Mouse (Mus musculus) heart, embryonic 13.5 days (tissue): ENCODE measurements around the gene Arid3c. TPM values are rescaled to one million over a fixed set of nuclear protein-coding genes. Genes with fewer than 3 reads are reported as not detected.
A peak's percentile ranks its signal among the peaks of the same experiment; 100 is the strongest.
"Not testable (repeated sequence)": the region's sequence is repeated elsewhere in the genome, so short reads cannot be mapped to it uniquely, and the experiment has no call there.

Experiments used
- ATAC-seq: fragments of 200-750 bp; cut with Nextera tagmentation; 2 replicates; pipeline ENCODE4 v1.8.0; 2017; ENCODE audit warnings: moderate TSS enrichment; ENCODE audit not compliant: insufficient number of reproducible peaks, low FRiP score, low TSS enrichment; ENCODE audit errors: extremely low read depth
- H3K27ac ChIP-seq: fragments of 300-500 bp; sonication (generic); replicated peaks from 2 replicates; pipeline ENCODE4 v1.5.1; 2015; ENCODE audit warnings: moderate library complexity, mild to moderate bottlenecking, inconsistent platforms
- H3K27me3 ChIP-seq: fragments of 300-500 bp; sonication (generic); replicated peaks from 2 replicates; pipeline ENCODE4 v1.6.1; 2015; ENCODE audit warnings: mild to moderate bottlenecking, inconsistent platforms
- H3K36me3 ChIP-seq: fragments of 300-500 bp; sonication (generic); 2 replicates; pipeline ENCODE4 v1.6.1; 2015; ENCODE audit warnings: mild to moderate bottlenecking, inconsistent platforms
- H3K4me1 ChIP-seq: fragments of 300-500 bp; sonication (generic); 2 replicates; pipeline ENCODE4 v1.6.1; 2015; ENCODE audit warnings: inconsistent platforms
- H3K4me2 ChIP-seq: fragments of 300-500 bp; sonication (generic); 2 replicates; pipeline ENCODE4 v1.6.1; 2015; ENCODE audit warnings: inconsistent platforms, mild to moderate bottlenecking, moderate library complexity
- H3K4me3 ChIP-seq: fragments of 300-500 bp; sonication (generic); 2 replicates; pipeline ENCODE4 v1.5.1; 2015; ENCODE audit warnings: moderate library complexity, mild to moderate bottlenecking, inconsistent platforms
- H3K9ac ChIP-seq: fragments of 300-500 bp; sonication (generic); 2 replicates; pipeline ENCODE4 v1.6.1; 2015; ENCODE audit warnings: inconsistent platforms, mild to moderate bottlenecking, moderate library complexity
- H3K9me3 ChIP-seq: fragments of 300-500 bp; sonication (generic); 2 replicates; pipeline ENCODE4 v1.6.1; 2016; ENCODE audit warnings: inconsistent platforms
- WGBS: fragments of 180-500 bp; shearing (Covaris S2); methylation state at CpG from one replicate; pipeline ENCODE4 v1.1.7; 2015; ENCODE audit warnings: mixed read lengths; 5-methylcytosine and 5-hydroxymethylcytosine counted together
- polyA plus RNA-seq: library from polyadenylated mRNA; unstranded; fragments of >200 nt; fragmentation: Nextera tagmentation; extraction: Ambion mirVana; gene quantifications from 2 replicates; pipeline ENCODE4 v1.2.1, GENCODE M21; 2015

The Arid3c gene
- polyA plus RNA-seq, 1 experiment from 2014 or later = not detected

GRCm38 (mm10) chr4:41714276-41714675 lies 16.7 kb downstream of the Arid3c start:
- no peak overlapping the region for H3K27ac ChIP-seq
- no peaks in the 10 kb centered on the region for H3K27me3 ChIP-seq
- no peaks in the 10 kb centered on the region for H3K9me3 ChIP-seq
- peaks cover 59% of the 10 kb centered on the region for H3K36me3 ChIP-seq
- peaks cover 27% of the 10 kb centered on the region for H3K4me1 ChIP-seq
- H3K9ac ChIP-seq = peak overlapping the region; percentile 97; the same call in 1 of the 2 replicates
- WGBS = 24% methylated on average over 8 of the region's 8 CpGs
- ATAC-seq = no peak
- peak overlapping the region; percentile 85 for H3K4me3 ChIP-seq
- peak overlapping the region; percentile 95 for H3K4me2 ChIP-seq

GRCm38 (mm10) chr4:41713197-41714067 lies 17.5 kb downstream of the Arid3c start, which contains the start of gene Rpp25l:
TSS of gene Rpp25l (minus strand) at chr4:41713534.
- Histone ChIP-seq H3K9me3 (no peaks in the 10 kb centered on the region), H3K27ac (peak within 1 kb of the TSS; percentile 76), H3K4me2 (peak within 1 kb of the TSS; percentile 95), H3K4me1 (peaks cover 27% of the 10 kb centered on the region), H3K4me3 (peak within 1 kb of the TSS; percentile 85), H3K36me3 (peaks cover 50% of the 10 kb centered on the region), H3K9ac (peak within 1 kb of the TSS; percentile 97), H3K27me3 (0 out of 2 replicates have a peak, but pooled peaks cover 3% of the 10 kb centered on the region)
- ATAC-seq = peak; percentile 76
- under 1% methylated on average over 61 of the region's 61 CpGs for WGBS

GRCm38 (mm10) chr4:41712421-41713196 lies 18.3 kb downstream of the Arid3c start:
- WGBS = 41% methylated on average over 31 of the region's 31 CpGs
- peak overlapping the region; percentile 85 for H3K4me3 ChIP-seq
- ATAC-seq = no peak
- H3K9ac ChIP-seq = peak overlapping the region; percentile 97
- H3K4me1 ChIP-seq = peaks cover 27% of the 10 kb centered on the region
- H3K36me3 ChIP-seq = peaks cover 42% of the 10 kb centered on the region
- peaks cover 6% of the 10 kb centered on the region; the same call in 1 of the 2 replicates for H3K27me3 ChIP-seq
- peak overlapping the region; percentile 95 for H3K4me2 ChIP-seq
- peak overlapping the region; percentile 76 for H3K27ac ChIP-seq
- H3K9me3 ChIP-seq = no peaks in the 10 kb centered on the region

GRCm38 (mm10) chr4:41711705-41712375 lies 19.1 kb downstream of the Arid3c start:
- H3K36me3 ChIP-seq = peaks cover 34% of the 10 kb centered on the region
- peak overlapping the region; percentile 85 for H3K4me3 ChIP-seq
- H3K4me2 ChIP-seq = peak overlapping the region; percentile 95
- no peak for ATAC-seq
- peaks cover 33% of the 10 kb centered on the region for H3K4me1 ChIP-seq
- H3K27me3 ChIP-seq = peaks cover 11% of the 10 kb centered on the region
- WGBS = 72% methylated on average over 16 of the region's 16 CpGs
- H3K9ac ChIP-seq = peak overlapping the region; percentile 97
- no peak overlapping the region for H3K27ac ChIP-seq
- H3K9me3 ChIP-seq = no peaks in the 10 kb centered on the region

- Histone ChIP-seq H3K36me3 (peaks cover 20% of the 10 kb centered on the region; the same call in 1 of the 2 replicates), H3K27ac (no peak overlapping the region), H3K4me2 (no peak overlapping the region), H3K27me3 (peaks cover 20% of the 10 kb centered on the region), H3K4me3 (no peak overlapping the region), H3K9me3 (no peaks in the 10 kb centered on the region), H3K9ac (no peak overlapping the region), H3K4me1 (peaks cover 45% of the 10 kb centered on the region)
- ATAC-seq = no peak
- WGBS = 54% methylated on average over 4 of the region's 4 CpGs
Measured at GRCm38 (mm10) chr4:41710229-41710628, 20.7 kb downstream of the Arid3c start.

GRCm38 (mm10) chr4:41708192-41708745 lies 22.7 kb downstream of the Arid3c start:
- no peak overlapping the region for H3K4me3 ChIP-seq
- peaks cover 37% of the 10 kb centered on the region for H3K27me3 ChIP-seq
- no peak for ATAC-seq
- 41% methylated on average over 8 of the region's 8 CpGs for WGBS
- H3K4me2 ChIP-seq = no peak overlapping the region
- no peaks in the 10 kb centered on the region for H3K9me3 ChIP-seq
- no peak overlapping the region for H3K27ac ChIP-seq
- H3K36me3 ChIP-seq = peaks cover 20% of the 10 kb centered on the region; the same call in 1 of the 2 replicates
- peaks cover 39% of the 10 kb centered on the region for H3K4me1 ChIP-seq
- H3K9ac ChIP-seq = no peak overlapping the region

- no peaks in the 10 kb centered on the region for H3K9me3 ChIP-seq
Measured at GRCm38 (mm10) chr4:41707011-41707535, 23.9 kb downstream of the Arid3c start.

GRCm38 (mm10) chr4:41705922-41706754 lies 24.8 kb downstream of the Arid3c start:
- Histone ChIP-seq H3K9ac (no peak overlapping the region), H3K27me3 (peaks cover 40% of the 10 kb centered on the region), H3K4me1 (peaks cover 22% of the 10 kb centered on the region), H3K4me2 (peak overlapping the region; percentile 51; the same call in 1 of the 2 replicates), H3K4me3 (no peak overlapping the region), H3K27ac (no peak overlapping the region), H3K9me3 (no peaks in the 10 kb centered on the region), H3K36me3 (peaks cover 9% of the 10 kb centered on the region; the same call in 1 of the 2 replicates)
- WGBS = 52% methylated on average over 19 of the region's 19 CpGs
- no peak for ATAC-seq

More at GRCm38 (mm10) chr4:41707011-41707535, 23.9 kb downstream of the Arid3c start:
- peak; percentile 49 for ATAC-seq
- Histone ChIP-seq H3K27me3 (peaks cover 40% of the 10 kb centered on the region), H3K9ac (0 out of 2 replicates have a peak overlapping the region, but pooled peaks have one; percentile 42), H3K27ac (no peak overlapping the region), H3K4me2 (peak overlapping the region; percentile 51), H3K36me3 (peaks cover 18% of the 10 kb centered on the region; the same call in 1 of the 2 replicates), H3K4me3 (0 out of 2 replicates have a peak overlapping the region, but pooled peaks have one; percentile 3), H3K4me1 (peaks cover 30% of the 10 kb centered on the region)
- WGBS = 3% methylated on average over 13 of the region's 13 CpGs

- Histone ChIP-seq H3K27me3 (peaks cover 40% of the 10 kb centered on the region), H3K9ac (no peak overlapping the region), H3K36me3 (no peaks in the 10 kb centered on the region), H3K27ac (no peak overlapping the region), H3K4me1 (peaks cover 22% of the 10 kb centered on the region), H3K9me3 (no peaks in the 10 kb centered on the region), H3K4me3 (no peak overlapping the region), H3K4me2 (no peak overlapping the region)
- ATAC-seq = no peak
- WGBS = 2% methylated on average over 5 of the region's 5 CpGs
Measured at GRCm38 (mm10) chr4:41704651-41705050, 26.3 kb downstream of the Arid3c start.

- Histone ChIP-seq H3K4me1 (peaks cover 21% of the 10 kb centered on the region), H3K27me3 (peaks cover 37% of the 10 kb centered on the region)
- WGBS = 59% methylated on average over 2 of the region's 2 CpGs
- H3K9ac ChIP-seq, H3K4me3 ChIP-seq, ATAC-seq, H3K27ac ChIP-seq, H3K4me2 ChIP-seq, H3K9me3 ChIP-seq, H3K36me3 ChIP-seq: not testable (repeated sequence)
Measured at GRCm38 (mm10) chr4:41702226-41702625, 28.7 kb downstream of the Arid3c start.
